Mouse (Mus musculus): Measurements from ENCODE around the gene Arcn1.
A peak's percentile ranks its signal among the peaks of the same experiment; 100 is the strongest.
"Not testable (repeated sequence)": the region's sequence is repeated elsewhere in the genome, so short reads cannot be mapped to it uniquely, and the experiment has no call there.

Gene Arcn1

GRCm38 (mm10) chr9:44767101-44768028, at the start of gene Arcn1, which contains the start of gene Ift46:
Gene Arcn1 (minus strand): TSS chr9:44767845.
Gene Ift46 (plus strand): TSS chr9:44767908.
- DNase-seq = peak; percentile 99

- DNase-seq = no peak
These were observed 46.5 kb upstream of the Arcn1 start for GRCm38 (mm10) chr9:44814179-44814578.

DNA sequence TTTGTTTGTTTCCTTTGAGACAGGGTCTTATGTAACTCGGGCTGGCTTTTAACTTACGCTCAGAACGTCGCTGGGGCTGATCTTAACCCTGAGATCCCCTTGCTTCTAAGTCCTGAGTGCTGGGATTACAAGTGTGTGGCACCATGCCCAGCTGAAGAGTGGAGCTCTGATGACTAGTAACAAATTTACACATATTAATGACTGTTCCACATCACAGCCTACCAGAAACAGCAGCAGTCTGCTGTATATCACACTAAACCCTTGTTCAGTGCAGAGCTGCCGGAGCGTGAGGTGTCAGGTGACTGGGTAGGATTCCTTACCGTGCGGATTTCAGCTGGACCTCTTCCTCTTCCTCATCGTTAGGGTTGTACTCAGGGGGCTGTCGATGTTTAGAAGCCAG, 42.7 kb upstream of the Arcn1 start:
- peak; percentile 68 for DNase-seq

DNA sequence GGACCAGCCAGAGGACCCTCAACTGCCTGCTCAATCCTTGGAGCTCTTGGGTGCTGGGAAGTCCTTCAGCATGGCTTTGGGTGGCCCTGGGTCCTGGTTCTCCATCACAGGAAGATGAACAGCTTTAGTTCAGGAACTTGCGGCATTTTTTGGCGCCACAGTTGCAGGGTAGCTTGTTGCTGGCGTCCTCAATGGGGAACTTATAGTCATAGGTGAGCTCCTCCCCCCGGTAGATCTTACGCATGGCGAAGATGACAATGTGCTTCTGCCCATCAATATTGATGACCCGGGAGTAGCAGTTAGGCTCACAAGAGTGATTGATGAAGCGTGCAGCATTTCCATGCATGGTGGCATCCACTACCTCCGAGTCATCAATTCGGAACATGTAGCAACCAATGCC, 40.1 kb upstream of the Arcn1 start:
- peak; percentile 77 for DNase-seq

DNA sequence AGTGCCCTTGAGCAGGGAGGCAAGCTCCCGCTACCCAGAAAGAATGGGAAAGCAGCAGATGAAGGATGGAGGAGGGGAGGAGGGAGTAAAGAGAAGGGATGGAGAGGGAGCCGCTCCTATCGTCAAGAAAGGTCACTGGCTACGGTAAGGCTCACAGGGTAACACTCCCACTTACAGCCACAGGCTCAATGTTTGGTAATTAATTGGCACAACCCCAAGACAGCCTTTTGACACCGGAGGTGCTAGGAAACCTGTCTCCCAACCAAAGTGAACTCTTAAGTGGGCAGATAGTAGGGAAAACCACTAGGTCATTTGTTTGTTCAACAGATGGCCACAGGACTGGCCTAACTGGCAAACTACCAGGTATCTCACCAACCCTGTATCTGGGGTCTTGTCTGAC, 39.5 kb upstream of the Arcn1 start:
- DNase-seq = peak; percentile 87

GRCm38 (mm10) chr9:44805536-44805935, 37.9 kb upstream of the Arcn1 start:
- DNase-seq = peak; percentile 85

DNA sequence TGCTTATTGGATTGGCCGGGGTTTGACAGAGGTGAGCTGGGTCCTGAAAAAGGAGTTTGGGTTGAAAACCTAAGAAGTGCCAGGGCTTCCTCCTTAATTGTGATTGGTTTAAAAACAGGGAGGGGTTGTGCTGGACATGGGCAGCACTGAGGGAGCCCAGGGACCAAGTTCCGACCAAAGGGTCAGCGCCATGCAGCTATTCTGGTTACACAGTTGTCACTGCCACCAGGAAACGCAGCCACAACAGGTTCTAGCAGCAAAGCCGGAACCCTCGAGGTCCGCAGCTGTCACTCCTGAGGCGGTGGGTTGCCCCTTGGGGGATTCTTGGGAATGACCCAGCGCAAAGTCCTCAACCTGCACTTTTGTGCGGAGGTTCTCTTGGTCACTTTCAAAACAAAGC, 37.0 kb upstream of the Arcn1 start:
- no peak for DNase-seq

GRCm38 (mm10) chr9:44802808-44803450, 35.3 kb upstream of the Arcn1 start, which contains the start of gene Ttc36:
Gene Ttc36 (minus strand): TSS chr9:44803072.
- no peak for DNase-seq

GRCm38 (mm10) chr9:44801669-44802068, 34.0 kb upstream of the Arcn1 start:
- no peak for DNase-seq

DNA sequence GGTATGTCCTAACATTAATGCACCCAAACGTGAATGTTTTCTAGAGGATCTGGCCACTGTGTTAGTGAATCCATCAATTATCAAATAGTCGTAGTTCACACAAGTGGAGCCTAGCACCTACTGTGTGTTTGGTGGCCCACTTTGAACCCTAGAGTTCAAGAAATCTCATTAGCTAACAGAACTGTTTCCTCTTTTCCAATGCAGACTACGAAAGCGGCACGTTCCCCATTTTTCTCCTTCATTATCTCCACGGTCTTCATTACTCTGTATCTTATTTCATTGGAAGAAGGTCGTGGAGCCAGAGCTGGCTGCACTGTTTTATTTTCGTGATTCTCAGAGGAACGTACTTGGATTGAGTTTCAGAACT, 32.3 kb upstream of the Arcn1 start:
- no peak for DNase-seq

GRCm38 (mm10) chr9:44799102-44799957, 31.7 kb upstream of the Arcn1 start, which contains the start of gene Tmem25:
Gene Tmem25 (minus strand): TSS chr9:44799307.
- peak; percentile 99 for DNase-seq

GRCm38 (mm10) chr9:44798298-44798697, 30.7 kb upstream of the Arcn1 start:
- DNase-seq = peak; percentile 93

GRCm38 (mm10) chr9:44792842-44793241, 25.2 kb upstream of the Arcn1 start:
- DNase-seq = peak; percentile 80

- DNase-seq = peak; percentile 99
These were observed 5.4 kb upstream of the Arcn1 start for GRCm38 (mm10) chr9:44772750-44773651.

GRCm38 (mm10) chr9:44772392-44772749, 4.7 kb upstream of the Arcn1 start:
- DNase-seq = no peak

DNA sequence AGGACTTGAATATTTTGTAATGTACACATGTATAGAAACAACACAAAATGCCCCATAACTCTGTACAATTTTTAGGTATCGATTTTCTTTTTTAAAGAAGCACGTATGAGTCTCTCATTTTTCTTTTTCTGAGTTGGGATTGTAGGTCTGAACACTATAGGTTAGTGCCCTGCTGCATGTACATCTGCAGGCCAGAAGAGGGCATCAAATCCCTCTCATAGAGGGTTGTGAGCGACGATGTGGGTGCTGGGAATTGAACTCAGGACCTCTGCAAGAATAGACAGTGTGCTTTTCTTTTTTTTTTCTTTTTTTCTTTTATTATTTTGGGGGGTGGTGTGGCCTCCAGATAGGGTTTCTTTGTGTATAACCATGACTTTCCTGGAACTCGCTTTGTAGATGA, 3.7 kb upstream of the Arcn1 start:
- DNase-seq = no peak

DNA sequence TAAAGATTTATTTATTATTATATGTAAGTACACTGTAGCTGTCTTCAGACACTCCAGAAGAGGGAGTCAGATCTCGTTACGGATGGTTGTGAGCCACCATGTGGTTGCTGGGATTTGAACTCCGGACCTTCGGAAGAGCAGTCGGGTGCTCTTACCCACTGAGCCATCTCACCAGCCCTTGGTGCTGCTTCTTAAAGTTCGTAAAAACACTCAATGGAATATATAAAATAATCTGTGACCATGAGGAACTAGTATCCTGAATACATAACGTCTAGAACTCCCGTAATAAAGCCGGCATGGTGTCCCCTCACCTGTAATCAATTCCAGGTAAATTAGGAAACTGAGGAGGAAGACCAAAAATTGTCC, 367 bp upstream of the Arcn1 start:
- not testable (repeated sequence) for DNase-seq

DNA sequence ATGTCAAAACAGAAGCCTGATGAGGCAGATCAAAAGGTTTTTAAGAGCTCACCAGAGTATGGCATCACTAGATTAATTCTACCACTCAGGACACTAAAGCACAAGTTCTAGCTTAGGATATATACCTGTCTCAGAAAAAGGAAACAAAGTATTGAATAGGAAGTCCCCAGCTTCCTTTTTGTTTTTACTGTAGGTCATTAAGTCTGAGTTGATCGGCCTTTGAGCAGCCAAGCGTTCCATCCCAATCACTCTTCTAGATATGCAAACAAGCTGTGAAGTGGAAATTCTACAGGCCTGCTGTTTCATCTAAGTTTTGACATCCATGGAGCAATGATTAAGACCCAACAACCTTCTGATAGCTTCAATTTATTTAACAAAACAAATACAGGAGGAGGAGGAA, 6.8 kb downstream of the Arcn1 start:
- DNase-seq = peak; percentile 46

DNA sequence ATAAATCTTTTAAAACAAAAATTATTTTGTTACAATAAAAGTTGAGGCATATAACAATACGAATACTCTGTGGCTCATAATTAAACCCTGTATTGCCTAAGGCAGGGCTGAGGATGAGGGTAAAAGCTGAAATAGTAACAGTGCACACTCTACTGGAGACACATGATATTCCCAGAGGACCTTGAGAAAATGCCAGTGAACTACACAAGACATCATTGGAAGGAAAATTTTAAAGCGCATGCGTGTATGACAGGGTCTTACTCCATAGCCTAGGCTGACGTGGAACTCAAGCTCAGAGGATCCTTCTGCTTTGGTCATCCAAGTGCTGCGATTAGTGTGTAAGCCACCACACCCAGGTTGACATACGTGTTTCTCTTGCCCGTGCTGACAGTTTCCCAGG, 19.2 kb downstream of the Arcn1 start:
- DNase-seq = peak; percentile 83

DNA sequence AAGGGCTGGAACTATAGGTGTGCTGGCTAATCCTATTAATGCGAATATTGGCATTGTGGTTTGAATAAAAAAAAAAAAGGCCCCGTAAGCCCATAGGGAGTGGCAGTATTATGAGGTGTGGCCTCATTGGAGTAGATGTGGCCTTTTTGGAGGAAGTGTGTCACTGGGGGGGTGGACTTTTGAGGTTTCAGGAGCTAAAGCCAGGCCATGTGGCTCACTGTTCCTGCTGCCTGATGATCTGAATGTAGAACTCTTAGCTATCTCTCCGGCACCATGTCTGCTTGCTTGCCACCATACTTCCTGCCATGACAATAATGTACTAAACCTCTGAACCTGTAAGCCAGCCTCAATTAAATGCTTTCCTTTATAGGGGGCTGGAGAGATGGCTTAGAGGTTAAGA, 20.3 kb downstream of the Arcn1 start:
- peak; percentile 74 for DNase-seq

DNA sequence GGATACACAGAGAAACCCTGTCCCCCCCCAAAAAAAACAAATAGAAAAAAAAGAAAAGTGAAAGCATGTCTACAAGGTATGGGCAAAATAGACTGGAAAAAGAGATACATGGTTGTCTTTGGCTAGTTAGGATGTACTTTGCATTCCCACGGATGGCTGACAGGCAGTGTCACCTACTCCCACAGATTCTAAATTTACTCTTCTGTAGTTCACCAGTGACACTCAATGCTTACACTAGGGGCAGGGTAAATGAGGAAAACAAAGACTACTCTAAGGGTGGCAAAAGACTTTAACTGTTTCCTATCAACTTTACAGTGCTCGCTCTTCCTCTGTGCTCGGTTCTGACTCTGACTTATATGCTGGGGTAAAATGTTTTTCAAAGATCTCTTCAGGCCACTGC, 21.0 kb downstream of the Arcn1 start:
- peak; percentile 16 for DNase-seq

DNA sequence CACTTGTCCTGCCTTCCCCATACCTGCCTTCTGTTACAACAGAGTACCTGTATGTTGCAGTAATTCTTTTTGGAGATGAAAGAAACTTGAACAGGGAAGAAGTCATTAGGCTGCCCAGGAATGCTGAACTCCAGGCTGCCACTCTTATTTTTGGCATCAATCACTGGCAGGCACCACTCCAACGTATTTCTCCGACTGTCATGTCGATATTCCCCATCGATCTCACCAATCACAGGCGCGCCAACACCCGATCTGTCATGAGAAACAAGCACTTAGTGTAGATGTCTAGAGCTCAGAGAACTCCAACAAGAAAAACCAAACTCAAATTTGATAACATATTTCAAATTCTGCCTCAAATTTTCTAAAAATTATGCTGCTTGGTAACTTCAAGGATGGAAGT, 22.3 kb downstream of the Arcn1 start:
- DNase-seq = peak; percentile 70

Data from heart, adult 11 months (tissue).